Mouse (Mus musculus) lung, adult 2 months (tissue): ENCODE measurements around the gene Tmem176a.

Experiments
- CTCF ChIP-seq: fragments of 200-500 bp; IDR thresholded peaks from 2 replicates; pipeline ENCODE4 v1.5.1; 2011; ENCODE audit warnings: mild to moderate bottlenecking, low read length, control low read depth; ENCODE audit not compliant: insufficient read depth
- POLR2A ChIP-seq: fragments of 200-500 bp; IDR thresholded peaks from 2 replicates; pipeline ENCODE4 v1.6.1; 2011; ENCODE audit warnings: low read depth, mild to moderate bottlenecking, control low read depth, low read length, borderline replicate concordance; ENCODE audit errors: extremely low read depth

- TF ChIP-seq POLR2A (no peak; the same call in 1 of the 2 replicates), CTCF (no peak)
Observed at GRCm38 (mm10) chr6:48851820-48852491, 11.2 kb downstream of the Tmem176a start.
